Mouse (Mus musculus) 416B (cell line): ENCODE results near the gene E330014E10Rik.
"Not testable (repeated sequence)": the region's sequence is repeated elsewhere in the genome, so short reads cannot be mapped to it uniquely, and the experiment has no call there.

Experiments used
- DNase-seq: peaks from one replicate; pipeline ENCODE4 v3.0.0; 2011; ENCODE audit warnings: low read depth

E330014E10Rik gene

DNA sequence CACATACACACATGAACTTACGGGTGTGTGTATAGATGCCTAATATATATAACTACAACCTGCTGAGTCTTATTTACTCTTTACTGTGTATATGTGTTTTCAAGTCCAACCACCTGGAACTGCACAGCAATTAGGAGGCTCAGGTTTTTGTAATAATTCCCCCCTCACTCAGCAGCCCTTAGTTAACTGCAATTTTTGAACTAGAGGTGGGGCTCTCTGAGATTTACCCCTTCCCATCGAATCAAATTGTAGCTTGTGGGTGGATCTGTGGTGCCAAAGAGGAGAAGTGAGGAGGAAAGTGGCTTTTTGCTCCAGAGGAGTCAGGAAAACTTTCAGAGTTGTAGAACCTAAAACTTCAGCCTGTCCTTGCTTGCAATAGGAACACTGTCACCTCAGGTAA is at the start of gene E330014E10Rik:
TSS of gene E330014E10Rik (plus strand) at position 301 of the 400 bp plus-strand sequence.
- DNase-seq: not testable (repeated sequence)

DNA sequence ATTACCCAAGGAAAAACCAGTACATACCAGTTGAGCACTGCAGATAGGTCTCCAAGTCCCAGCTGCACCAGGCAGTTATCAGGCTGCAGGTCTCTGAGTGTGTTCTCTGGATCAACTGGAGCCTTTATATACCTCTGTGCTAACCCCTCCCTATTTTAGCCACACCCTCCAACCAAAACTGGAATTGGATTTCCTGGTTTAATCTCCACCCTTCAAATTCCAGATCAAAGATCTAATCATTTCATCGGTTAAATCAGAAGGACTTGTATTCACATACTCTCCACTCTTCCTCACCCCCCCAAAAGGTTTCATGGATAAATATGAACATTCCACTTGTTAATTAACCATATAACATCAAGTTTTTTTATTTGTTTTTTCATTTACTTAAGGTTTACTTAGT is 39.7 kb upstream of the E330014E10Rik start, which contains the start of gene Gm7978:
TSS of gene Gm7978 (minus strand) at position 101 of the 400 bp plus-strand sequence.
- DNase-seq: not testable (repeated sequence)

GRCm38 (mm10) chr5:95741714-95742113 is 34.1 kb upstream of the E330014E10Rik start, which contains the start of gene Gm7982:
Gm7982 (plus strand) TSS chr5:95742014.
- DNase-seq: not testable (repeated sequence)

DNA sequence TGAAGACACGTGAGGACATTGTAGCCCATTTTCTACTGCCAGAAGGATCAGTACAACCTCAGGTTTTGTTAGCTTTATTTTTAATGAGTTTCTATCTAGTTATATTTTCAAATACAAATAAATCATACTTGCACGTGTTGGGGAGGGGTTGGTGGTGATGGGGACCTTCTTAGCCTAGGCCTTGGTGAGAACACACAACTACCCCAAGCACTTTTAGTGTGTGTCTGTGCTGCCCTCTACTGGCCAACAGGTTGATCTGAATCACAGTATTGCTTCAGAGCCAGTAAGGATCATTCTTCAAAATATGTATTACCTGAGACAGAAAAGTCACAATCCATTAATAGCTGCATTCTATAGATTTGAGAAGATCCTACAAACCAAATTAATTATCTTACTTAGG is 35.1 kb downstream of the E330014E10Rik start:
- DNase-seq: not testable (repeated sequence)

DNA sequence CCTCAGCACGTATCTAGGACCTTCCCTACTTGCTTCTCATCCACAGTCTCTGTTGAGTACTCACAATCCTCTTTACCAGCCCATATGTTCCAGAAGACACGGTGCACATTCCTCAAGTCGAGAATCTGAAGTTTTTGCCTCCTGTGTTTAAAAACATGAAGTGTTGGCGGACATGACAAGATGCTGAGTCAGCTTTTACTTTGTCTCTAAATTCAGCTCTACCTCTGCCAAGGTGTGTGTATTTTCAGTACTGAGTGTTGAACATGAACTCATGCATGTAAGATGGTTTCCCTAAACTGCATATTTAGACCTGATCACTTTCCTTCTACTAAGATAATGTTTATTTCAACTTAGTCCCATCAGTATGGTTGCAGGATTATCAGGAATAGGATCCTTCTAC is 60.8 kb downstream of the E330014E10Rik start:
- DNase-seq: no peak

DNA sequence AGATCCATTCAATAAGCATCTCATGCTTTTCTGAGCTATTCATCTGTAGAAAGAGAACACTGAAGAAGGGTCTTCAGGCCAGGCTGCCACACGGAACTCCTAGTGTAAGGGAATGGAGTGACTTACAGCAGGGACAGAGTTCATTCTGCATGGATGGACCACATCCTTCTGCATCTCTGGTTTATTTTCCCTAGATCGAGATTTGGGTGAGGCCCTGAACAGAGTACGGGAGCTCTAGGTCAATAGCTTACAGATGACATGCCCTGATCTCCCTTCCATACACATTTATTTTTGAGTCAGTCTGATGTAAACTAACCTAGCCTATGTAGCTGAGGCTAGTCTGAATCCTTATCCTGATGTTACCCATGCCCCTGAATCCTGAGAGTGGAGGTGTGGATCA is 78.2 kb downstream of the E330014E10Rik start:
- DNase-seq: no peak
